Mouse (Mus musculus) megakaryocyte-erythroid progenitor cell, adult 5-6 weeks (primary cell): ENCODE data around the gene Sephs1. TPM values are rescaled to one million over a fixed set of nuclear protein-coding genes. Genes with fewer than 3 reads are reported as not detected.

Experiments
- ATAC-seq: replicated peaks from 2 replicates; pipeline ENCODE4 v1.8.0; 2016; ENCODE audit warnings: mild to moderate bottlenecking, inconsistent platforms; ENCODE audit not compliant: severe bottlenecking, poor library complexity, low FRiP score, low TSS enrichment
- total RNA-seq, 2 experiments: library from RNA; stranded (forward) in 1 of 2; stranded (reverse) in 1 of 2; fragments of 200-1000, 215-1000 nt in 1 of 2; fragments of >200 nt in 1 of 2; fragmentation: Nextera tagmentation in 1 of 2; gene quantifications; 2 replicates each; pipeline ENCODE4 v1.2.3; 2014 to 2017

The Sephs1 gene
- total RNA-seq (2014; fragmentation: Nextera tagmentation): 35.1 and 35.5 TPM in 2 replicates
- total RNA-seq (2017): 38.0 and 38.4 TPM in 2 replicates

DNA sequence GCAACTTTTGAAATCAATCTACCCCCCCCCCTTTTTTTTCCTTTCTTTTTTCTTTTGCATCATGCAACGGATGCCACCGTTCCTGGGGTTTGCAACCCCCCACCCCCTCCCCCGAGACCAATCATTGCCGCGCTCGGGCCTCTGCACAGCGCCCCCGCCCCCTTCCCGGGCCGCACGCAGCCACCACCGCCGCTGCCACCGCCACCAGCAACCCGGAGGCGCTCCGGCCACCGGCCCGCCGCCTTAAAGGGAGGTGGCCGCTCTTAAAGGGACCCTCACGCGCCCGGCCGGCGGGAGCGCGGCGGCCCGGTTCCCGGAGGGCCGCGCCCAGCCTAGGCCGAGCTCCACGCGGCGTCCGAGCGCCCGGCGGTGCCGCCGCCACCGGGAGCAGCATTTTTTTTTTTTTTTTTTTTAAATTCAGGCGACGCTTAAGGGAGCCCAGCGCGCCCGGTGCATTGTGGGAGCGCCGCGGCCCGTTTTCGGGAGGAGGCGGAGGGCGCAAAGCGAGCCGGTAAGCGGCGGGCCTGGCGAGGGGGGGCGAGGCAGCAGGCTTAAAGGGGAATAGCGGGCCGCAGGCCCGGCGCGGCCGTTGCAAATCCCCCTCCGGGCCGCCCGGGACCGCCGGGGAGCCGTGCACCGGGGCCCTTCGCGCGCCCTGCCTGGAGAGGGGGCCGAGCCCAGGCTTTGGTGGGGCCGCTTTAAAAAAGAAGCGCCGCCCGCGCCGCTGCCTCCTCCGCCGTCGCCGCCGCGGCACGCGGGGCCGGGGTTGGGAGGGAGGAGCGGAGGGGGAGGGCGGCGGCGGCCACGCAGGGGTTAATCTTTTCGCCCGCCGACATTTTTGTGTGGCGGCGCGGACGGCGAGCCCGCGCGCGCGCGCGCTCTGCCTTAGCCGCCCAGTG, at the start of gene Sephs1:
Gene Sephs1, plus strand, starts transcription at position 215 of the 899 bp plus-strand sequence.
- ATAC-seq: peak; percentile 76

DNA sequence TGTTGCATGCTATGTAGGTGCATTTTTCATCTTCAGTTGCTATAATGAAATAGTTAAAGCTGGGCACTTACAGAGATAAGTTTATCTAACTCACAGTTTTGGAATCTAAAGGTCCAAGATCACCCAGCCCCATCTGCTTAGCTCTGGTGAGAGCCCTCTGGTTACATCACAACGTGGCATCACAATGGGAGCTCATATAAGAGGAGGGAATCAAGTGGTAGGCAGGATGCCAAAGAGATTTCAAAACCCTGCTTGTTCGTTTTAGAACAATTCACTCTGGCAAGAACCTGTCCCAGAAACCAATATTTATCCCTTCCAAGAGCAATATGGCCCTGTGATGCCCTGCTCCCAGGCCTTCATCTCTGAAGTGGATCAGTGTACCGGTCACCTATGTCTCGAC, 49.2 kb upstream of the Sephs1 start:
- ATAC-seq: peak; percentile 56; the same call in 1 of the 2 replicates

DNA sequence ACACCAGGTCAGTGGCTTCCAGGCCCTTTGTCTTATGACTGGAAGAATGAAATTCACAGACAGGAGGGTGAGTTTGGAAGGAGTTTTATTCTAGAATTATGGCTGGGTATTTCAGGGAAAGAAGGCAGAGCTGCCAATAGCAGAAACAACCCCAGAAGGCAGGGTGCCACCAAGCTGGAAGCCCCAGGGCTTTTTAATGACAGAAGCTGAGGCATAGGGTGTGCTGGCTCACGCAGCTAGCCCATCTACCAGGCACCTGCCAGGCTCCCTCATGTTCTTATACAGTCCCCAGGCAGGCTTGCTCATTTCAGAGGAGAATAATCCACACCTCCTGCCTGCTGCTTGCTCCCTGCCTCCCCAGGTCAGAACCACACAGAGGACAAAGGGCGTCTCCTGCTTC, 31.9 kb upstream of the Sephs1 start:
- ATAC-seq: no peak

DNA sequence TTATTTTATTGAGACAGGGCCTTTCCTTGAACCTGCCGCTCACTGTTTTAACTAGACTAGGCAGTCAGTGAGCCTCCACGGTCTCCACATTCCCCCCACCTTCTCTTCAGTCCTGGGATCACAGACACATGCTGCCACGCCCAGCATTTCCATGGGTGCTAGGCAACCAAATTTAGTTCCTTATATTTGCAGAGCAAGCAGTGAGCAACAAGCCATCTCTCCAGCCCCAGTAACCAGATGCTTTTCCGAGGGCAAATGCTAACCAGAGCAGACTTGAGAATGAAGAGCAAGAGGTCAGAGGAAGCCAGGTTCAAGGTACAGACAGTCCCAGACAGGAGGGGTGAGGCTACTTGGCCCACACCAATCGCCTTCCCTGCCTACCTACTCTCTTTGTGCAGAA, 24.2 kb upstream of the Sephs1 start:
- peak; percentile 40; the same call in 1 of the 2 replicates for ATAC-seq

DNA sequence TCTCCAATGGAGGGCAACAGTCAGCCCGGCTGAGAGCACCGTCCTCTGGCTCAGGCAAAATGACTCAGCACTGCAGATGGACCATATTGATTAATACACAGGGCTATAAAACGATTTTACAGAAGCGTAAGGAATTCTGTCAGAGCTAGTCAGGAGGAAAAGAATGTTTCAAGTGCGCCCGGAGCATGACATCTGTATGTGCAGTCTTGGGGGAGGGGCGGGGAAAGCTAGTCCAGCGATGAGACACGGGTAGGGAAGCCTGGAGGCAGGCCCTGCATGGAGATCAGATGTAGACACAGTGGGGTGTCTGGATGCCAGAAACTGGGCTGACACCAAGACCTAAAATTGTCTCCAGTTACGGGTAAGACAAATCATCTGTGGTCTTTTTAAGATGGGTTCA, 23.2 kb upstream of the Sephs1 start:
- ATAC-seq: no peak

DNA sequence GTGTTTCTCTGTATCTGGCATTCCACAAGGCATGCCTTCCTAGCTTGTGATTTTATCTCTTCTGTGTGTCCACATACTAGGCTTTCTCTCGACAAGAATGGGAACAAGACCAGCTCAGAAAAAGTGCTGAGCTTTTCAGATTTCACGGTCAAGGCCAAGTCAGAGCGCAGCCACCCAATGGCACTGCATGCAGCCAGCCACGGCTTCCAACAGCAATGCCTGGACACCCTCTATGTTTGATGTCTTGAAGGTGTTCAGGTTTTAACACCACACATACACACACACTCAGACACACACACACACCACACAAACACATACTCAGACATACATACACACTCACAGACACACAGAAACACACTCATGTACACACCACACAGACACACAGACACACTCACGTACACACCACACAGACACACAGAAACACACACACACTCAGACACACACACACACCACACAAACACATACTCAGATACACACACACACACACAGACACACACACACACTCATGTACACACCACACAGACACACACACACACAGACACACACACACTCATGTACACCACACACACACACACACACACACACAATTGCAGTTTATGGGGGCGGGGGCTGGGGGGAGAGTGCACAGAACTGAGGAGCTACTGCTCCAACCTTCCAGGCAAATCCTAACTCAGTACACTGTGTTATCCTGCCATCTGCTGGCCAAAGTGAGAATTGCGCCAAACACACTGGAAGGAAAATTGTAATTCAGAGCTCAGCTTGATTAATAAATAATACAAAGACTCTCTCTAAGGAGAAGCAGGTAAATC, 17.2 kb upstream of the Sephs1 start:
- peak; percentile 69 for ATAC-seq

DNA sequence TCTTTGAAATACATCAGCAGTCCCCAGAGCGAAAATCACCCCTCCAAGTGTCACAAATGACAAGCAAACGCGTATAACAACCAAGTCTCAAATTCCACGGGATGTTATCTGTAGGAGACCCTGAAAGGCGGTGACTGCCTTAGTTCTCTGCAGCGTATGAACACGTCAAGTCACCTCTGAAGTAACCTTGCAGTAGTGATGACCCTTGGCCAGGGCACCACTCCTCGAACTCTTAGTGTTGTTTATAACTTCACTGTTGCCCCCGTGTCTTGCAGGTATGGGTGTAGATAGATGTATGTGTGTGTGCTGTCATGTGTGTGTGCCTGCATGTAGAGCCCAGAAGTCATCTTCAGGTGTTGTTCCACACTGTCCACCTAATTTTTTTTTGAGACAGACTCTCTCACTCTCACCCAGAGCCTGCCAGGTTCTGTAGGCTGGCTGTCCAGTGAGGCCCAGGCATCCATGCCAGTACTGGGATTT, 16.5 kb upstream of the Sephs1 start:
- peak; percentile 30; the same call in 1 of the 2 replicates for ATAC-seq

DNA sequence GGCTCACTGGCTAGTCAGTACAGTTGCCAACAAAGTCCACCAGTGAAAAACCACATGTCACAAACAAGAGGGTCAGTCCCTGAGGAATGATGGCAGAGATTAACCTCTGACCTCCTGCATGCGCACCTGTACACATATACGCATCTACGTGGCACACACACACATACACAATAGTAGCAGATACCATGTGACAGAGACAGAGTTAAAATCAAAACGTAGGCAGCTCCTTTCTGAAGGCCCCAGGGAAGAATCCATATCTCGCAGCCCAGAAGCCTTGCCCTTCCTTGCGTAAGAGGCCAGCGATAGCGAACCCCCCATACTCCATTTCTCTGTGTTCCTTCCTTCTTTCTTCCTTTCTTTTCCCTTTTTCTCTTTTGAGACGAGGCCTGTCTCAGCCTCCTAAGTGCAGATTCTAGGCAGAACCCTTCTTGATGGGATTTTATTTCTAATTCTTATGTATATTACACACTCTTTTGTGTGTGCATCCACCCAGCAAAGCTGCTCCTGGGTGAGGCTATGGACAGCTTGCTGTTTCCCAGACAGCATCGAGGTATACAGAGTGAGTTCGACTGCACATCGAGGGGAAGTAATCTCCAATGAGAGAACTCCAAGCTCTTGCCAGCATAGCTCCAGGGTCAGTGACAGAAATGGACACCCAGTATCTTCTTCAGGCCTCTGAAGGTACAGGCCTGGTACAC, 13.2 kb upstream of the Sephs1 start:
- no peak for ATAC-seq

DNA sequence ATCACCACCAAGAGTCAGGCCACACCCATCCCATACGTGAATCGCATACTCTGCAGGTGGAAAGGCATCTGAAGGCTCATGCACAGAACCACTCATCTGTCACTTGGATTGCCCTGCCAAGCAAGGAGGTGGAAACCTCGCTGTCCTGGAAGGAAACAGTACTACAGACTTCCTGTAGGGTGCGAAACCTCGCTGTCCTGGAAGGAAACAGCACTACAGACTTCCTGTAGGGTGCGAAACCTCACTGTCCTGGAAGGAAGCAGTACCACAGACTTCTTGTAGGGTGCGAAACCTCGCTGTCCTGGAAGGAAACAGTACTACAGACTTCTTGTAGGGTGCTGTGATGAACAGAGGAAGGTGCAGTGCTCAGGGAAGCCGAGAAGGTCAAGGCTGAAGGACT, 8.6 kb upstream of the Sephs1 start:
- ATAC-seq: peak; percentile 53

DNA sequence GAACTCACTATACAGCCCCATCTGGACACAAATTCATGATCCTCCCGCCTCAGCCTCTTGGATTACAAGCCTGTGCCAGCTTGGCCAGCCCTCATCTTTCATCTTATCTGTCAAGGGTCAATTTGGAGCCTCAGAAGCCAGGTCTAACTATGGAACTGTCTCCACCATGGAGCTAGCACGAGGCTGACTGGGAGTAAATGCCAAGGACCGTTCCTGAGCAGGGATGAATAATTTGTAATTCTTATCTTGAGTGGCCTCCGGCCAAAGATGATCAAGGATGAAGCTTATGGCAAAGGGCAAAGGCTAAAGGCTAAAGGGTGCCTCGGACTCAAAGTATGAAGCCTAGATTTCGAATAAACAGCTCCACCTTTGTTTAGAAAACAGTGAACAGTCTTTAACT, 8.0 kb upstream of the Sephs1 start:
- ATAC-seq: no peak

DNA sequence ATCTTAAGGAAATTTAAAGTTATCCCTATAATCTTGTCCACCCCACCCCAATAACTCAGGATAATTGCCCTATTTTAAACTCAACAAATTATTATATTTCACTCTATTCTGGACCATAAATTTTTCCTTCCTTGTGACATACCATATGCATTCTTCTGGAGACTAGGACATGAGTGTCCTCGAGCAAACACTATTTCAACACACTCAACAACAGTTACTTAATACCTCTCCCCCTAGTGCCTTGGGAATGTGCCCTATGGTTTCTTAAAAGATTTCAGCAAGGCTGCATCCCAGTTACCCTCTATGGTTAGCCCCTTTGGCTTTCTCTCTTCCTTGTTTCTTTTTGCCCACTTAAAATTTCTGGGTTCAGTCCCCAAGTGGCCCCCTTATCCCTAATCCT, 6.3 kb upstream of the Sephs1 start:
- ATAC-seq: no peak

DNA sequence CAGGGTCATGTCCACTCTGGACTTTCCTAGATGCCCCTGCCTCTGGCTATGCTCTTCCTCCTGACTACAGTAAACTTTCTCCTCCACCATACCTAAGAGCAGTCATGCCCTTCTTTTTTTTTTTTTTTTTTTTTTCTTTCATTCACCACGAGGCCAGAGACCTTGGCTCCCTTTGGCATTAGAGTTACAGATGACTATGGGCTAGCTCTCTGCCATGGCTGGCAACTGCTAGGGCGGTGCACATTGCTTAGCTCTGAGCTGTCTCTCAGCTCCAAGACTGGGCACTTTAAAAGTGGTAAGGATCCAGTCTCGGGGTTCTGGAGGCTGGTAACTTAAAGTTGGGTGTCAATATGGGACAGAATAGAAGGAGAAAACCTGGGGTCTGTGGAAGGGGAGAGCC, 5.2 kb upstream of the Sephs1 start:
- ATAC-seq: no peak

DNA sequence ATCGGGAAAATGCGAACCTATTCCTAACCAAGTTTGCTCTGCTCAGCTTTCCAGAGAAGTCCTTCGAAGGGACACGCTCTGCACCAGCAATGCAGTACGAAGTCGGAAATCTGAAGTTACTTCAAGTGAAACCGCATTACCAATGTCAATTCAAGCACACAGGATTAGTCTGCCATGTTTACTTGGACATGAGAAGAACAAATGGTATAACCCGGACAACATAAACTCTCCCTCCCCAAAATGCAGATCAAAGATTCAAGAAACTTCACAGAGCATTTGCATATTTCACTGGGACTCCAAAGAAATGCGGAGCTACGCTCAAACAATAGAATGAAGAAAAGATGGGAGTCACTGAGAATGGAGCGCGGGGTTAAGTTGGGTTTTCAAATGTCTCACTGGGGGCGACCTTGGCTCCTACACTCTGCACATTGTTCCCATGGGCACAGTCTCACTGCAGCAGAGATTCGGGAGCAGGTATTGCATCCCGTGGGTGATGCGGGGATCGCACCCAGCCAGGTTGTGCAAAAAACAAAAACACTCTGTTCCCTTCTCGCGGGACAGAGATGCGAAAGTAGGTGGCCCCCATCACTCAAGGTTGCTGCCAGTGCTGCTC, 521 bp upstream of the Sephs1 start:
- ATAC-seq: peak; percentile 34

DNA sequence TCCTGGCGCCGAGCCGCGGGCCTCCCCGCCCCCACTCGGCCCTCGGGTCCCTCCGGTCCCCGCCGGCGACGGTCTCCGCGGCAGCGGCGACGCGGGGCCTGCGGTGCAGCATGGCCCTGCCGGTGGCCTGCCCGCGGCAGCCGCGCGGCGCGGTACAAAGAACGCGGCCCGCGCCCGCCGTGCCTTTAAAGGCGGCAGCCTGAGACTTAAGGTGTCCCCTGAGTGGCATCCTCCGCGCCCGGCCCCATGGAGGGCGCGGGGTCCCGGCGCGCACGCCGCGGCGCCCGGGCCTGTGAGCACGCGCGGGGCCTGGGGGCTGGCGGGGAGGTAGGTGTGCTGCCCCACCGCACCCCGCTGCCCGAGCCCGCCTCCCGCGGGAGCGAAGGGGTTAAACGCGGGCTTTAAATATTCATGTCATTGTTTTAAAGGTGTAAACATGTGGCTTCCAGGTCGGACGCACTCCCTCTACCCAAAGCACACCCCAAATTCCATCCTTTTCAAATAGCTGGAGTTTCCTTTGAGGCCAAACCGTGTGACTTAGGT, 956 bp downstream of the Sephs1 start:
- 0 out of 2 replicates have a peak, but pooled peaks have one; percentile 6 for ATAC-seq

DNA sequence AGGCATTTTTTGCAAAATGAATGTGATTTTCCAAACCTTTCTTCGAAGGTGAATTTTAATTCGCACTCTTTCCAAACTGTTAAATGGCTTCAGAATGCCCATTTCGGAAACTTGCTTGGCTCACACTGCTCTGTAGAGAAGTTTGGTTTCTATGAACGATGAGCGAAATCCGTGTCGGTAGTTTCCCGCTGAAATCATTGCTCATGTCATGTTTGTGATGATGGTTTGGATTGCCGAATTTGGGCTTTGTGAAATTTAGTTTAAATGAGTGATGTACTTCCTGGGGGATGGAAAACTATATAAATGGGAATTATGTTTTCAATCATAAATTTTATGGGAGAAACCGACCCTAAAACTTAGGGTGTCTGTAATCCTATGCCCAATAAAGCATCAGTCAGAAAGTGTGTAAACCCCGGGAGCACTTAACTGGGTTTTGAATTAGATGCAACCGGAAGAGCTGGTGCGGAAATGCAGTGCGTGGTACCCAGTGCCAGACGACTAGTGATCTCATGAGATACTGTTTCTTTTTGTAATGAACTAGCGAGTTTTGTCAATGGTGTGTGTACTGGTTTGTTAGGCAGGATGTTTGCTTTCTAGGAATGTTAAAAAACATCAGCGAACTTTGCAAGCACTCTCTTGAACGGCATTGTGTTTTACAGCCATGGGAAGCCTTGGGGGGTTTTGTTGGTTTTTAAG, 1.8 kb downstream of the Sephs1 start:
- no peak; the same call in 1 of the 2 replicates for ATAC-seq

DNA sequence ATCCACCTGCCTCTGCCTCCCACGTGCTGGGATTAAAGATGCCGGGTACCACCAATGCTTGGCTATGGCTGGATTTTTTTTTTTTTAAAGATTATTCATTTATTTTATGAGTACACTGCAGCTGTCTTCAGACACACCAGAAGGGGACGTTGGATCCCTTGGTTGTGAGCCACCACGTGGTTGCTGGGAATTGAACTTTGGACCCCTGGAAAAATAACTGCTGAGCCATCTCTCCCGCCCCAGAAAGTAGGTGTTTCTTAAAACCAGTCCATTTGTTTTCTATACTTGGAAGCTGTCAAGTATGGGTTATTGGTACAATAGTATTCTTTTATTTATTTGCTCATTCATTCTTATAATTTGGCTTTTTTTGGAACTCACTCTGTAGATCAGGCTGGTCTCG, 5.5 kb downstream of the Sephs1 start:
- ATAC-seq: no peak

DNA sequence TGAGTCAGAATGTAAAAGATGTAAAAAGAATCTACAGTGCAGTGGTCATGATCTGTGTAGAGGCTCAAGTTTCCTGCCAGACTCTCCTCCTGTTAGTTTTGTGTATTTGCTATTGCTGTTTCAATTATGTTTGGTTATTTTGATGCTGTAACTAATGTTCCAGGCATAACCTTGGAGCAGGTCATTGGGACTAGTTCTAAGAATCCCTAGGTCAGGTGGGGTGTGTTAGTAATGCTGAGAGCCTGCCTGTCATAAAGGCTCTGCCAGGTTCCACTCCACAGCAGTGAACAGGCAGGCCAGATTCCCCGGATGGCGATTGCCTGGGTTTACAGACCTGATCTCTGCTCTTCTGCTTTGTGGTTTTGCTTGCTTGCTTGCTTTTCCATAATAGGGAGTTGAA, 14.2 kb downstream of the Sephs1 start:
- ATAC-seq: no peak

DNA sequence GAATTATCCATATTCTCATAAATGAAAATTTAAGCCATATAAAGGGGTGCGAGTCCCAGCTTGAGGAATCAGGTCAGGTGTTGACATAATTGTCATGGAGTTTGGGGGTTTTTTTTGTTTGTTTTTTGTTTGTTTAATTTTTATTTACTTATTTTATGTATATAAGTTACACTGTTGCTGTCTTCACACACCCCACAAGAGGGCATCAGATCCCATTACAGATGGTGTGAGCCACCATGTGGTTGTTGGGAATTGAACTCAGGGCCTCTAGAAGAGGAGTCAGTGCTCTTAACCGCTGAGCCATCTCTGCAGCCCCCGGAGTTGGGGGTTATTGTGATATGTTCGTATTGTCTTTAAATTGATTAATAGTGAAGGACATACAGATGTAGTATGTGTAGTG, 15.6 kb downstream of the Sephs1 start:
- no peak for ATAC-seq
